ENCODE assay signal across 7 mouse cellular contexts in the genomic region with DNA sequence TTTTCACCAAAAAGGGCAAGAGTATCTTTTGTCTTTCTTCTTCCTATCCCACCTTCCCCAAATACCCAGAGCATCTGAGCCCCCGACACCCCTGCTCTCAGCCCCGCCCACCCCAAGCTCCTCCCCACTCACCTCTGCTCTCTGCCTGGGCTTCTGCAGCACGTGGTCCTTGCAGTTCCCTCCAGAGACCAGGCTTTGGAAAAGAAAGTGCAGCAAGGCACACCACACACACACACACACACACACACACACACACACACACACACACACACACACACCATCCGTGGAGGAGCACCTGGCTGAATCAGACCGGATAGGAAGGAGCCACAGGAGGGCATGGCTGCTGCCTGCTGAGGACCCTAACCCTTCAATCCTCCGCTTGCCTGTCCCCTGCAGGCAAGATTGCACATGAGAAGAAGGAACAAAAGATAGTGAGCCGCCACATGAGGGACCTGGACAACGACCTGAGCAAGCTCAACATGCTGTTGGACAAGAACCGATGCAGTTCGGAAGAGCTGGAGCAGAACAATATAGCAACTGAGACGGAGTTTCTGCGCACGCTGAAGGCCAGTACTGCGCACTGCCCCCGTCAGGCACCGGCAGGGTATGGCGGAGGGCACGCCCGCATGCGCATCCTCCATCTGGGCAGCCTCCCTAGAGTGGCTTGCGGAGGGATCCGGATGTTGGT. TPM values are rescaled to one million over a fixed set of nuclear protein-coding genes. Genes with fewer than 3 reads are reported as not detected.
DNase-seq lines count a peak whose midpoint lies in the region; ATAC-seq and TF ChIP-seq lines count a peak whose summit lies in the region.

No protein-coding gene starts in this region.

- DNase-seq in layer of hippocampus, postnatal 36 days = peak; percentile 32 to 35
- no peak for DNase-seq in layer of hippocampus, adult 18-20 months (ENCODE audit: low spot score in 2 of 2)
- DNase-seq in adrenal gland, postnatal 25 days = peak; percentile 45
- peak; percentile 62 for DNase-seq in induced T-regulatory cell, adult 2 months (ENCODE audit: low read depth)
- DNase-seq in testis, postnatal 10 days (ENCODE audit: low spot score) = peak; percentile 74

- ATAC-seq in megakaryocyte progenitor cell, adult 5-6 weeks (replicated peaks; ENCODE audit: poor library complexity) = peak; percentile 86

- H3K4me1 ChIP-seq in embryonic fibroblast, embryonic 13.5 days (ENCODE audit: control insufficient read depth, insufficient read depth, low read length) = no peaks in the 10 kb centered on the region

- no peak for TF ChIP-seq POLR2A in embryonic fibroblast, embryonic 13.5 days (IDR thresholded peaks at IDR 0.05; ENCODE audit: low read depth, low read length)

- TF ChIP-seq CTCF in embryonic fibroblast, embryonic 13.5 days (IDR thresholded peaks at IDR 0.05; ENCODE audit: borderline replicate concordance, insufficient read depth, low read length) = peak; percentile 72; the same call in 1 of the 2 replicates

- no peak overlapping the region for H3K27ac ChIP-seq in embryonic fibroblast, embryonic 13.5 days (ENCODE audit: insufficient read depth, low read length)

- no peak overlapping the region for H3K4me3 ChIP-seq in embryonic fibroblast, embryonic 13.5 days (ENCODE audit: insufficient read depth, low read length)

RNA-seq across cellular contexts. Expression of a gene that starts 14.7 kb away (rescaled TPM):
- 100 to 1,000 TPM; 294 to 299 TPM for total RNA-seq in layer of hippocampus, postnatal 36 days (2021)
- 100 to 1,000 TPM; 347 to 355 TPM for total RNA-seq in layer of hippocampus, adult 18-20 months (2021)
- total RNA-seq in adrenal gland, postnatal 25 days (2021) = 101 and 102 TPM in 2 replicates
- polyA plus RNA-seq in embryonic fibroblast, embryonic 13.5 days (2011; ENCODE audit: insufficient read length, low read depth, missing spikeins) = 131 TPM in 2 replicates
- 29.4 and 29.5 TPM in 2 replicates for total RNA-seq in megakaryocyte progenitor cell, adult 5-6 weeks (2015)
- 25.2 and 26.9 TPM in 2 replicates for total RNA-seq in megakaryocyte progenitor cell, adult 5-6 weeks (2017)

RNA-seq across cellular contexts. Expression of a gene that starts 24.6 kb away (rescaled TPM):
- total RNA-seq in layer of hippocampus, postnatal 36 days (2021) = 1 to 10 TPM; 1.6 to 2.3 TPM
- 1 to 10 TPM; 2.3 to 2.7 TPM for total RNA-seq in layer of hippocampus, adult 18-20 months (2021)
- total RNA-seq in adrenal gland, postnatal 25 days (2021) = 0.29 and 1.7 TPM in 2 replicates
- polyA plus RNA-seq in embryonic fibroblast, embryonic 13.5 days (2011; ENCODE audit: insufficient read length, low read depth, missing spikeins) = 0.60 and 0.81 TPM in 2 replicates
- total RNA-seq in megakaryocyte progenitor cell, adult 5-6 weeks (2015) = 4.4 and 4.9 TPM in 2 replicates
- 11.2 and 14.3 TPM in 2 replicates for total RNA-seq in megakaryocyte progenitor cell, adult 5-6 weeks (2017)

RNA-seq across cellular contexts. Expression of a gene that starts 24.7 kb away (rescaled TPM):
- total RNA-seq in layer of hippocampus, postnatal 36 days (2021) = 10 to 100 TPM; 47.9 to 50.9 TPM
- total RNA-seq in layer of hippocampus, adult 18-20 months (2021) = 10 to 100 TPM; 37.5 to 39.9 TPM
- total RNA-seq in adrenal gland, postnatal 25 days (2021) = 12.7 and 14.3 TPM in 2 replicates
- polyA plus RNA-seq in embryonic fibroblast, embryonic 13.5 days (2011; ENCODE audit: insufficient read length, low read depth, missing spikeins) = 10.6 TPM in 2 replicates
- 1.9 and 2.1 TPM in 2 replicates for total RNA-seq in megakaryocyte progenitor cell, adult 5-6 weeks (2015)
- total RNA-seq in megakaryocyte progenitor cell, adult 5-6 weeks (2017) = 2.1 and 3.0 TPM in 2 replicates

RNA-seq across cellular contexts. Expression of a gene that starts 46.9 kb away (rescaled TPM):
- 10 to 100 TPM; 89.2 to 91.8 TPM for total RNA-seq in layer of hippocampus, postnatal 36 days (2021)
- total RNA-seq in layer of hippocampus, adult 18-20 months (2021) = 10 to 100 TPM; 92.8 to 97.8 TPM
- total RNA-seq in adrenal gland, postnatal 25 days (2021) = 121 and 129 TPM in 2 replicates
- 144 and 153 TPM in 2 replicates for polyA plus RNA-seq in embryonic fibroblast, embryonic 13.5 days (2011; ENCODE audit: insufficient read length, low read depth, missing spikeins)
- total RNA-seq in megakaryocyte progenitor cell, adult 5-6 weeks (2015) = 320 and 348 TPM in 2 replicates
- 218 and 242 TPM in 2 replicates for total RNA-seq in megakaryocyte progenitor cell, adult 5-6 weeks (2017)

RNA-seq across cellular contexts. Expression of a gene that starts 54.6 kb away (rescaled TPM):
- total RNA-seq in layer of hippocampus, postnatal 36 days (2021) = 1 to 10 TPM in 1 of 2 experiments, under 1 TPM in 1; 0.52 to 1.2 TPM
- under 1 TPM; 0.36 to 0.47 TPM for total RNA-seq in layer of hippocampus, adult 18-20 months (2021)
- total RNA-seq in adrenal gland, postnatal 25 days (2021) = 0.30 and 0.38 TPM in 2 replicates
- not detected in 2 replicates for polyA plus RNA-seq in embryonic fibroblast, embryonic 13.5 days (2011; ENCODE audit: insufficient read length, low read depth, missing spikeins)
- not detected in 2 replicates for total RNA-seq in megakaryocyte progenitor cell, adult 5-6 weeks (2015)
- total RNA-seq in megakaryocyte progenitor cell, adult 5-6 weeks (2017) = not detected in 2 replicates

Comparison
In these comparisons a context has a peak if more than half of its experiments do, and no peak if none do; other contexts are left out.
1. DNase-seq: peak in layer of hippocampus, postnatal 36 days (2 of 2), adrenal gland, postnatal 25 days (single experiment), induced T-regulatory cell, adult 2 months (single experiment) and testis, postnatal 10 days (single experiment); none in layer of hippocampus, adult 18-20 months (0 of 2).